Mouse (Mus musculus): ENCODE measurements around the gene Olfr143. TPM values are rescaled to one million over a fixed set of nuclear protein-coding genes. Genes with fewer than 3 reads are reported as not detected.

The Olfr143 gene
- total RNA-seq (2021): not detected

DNA sequence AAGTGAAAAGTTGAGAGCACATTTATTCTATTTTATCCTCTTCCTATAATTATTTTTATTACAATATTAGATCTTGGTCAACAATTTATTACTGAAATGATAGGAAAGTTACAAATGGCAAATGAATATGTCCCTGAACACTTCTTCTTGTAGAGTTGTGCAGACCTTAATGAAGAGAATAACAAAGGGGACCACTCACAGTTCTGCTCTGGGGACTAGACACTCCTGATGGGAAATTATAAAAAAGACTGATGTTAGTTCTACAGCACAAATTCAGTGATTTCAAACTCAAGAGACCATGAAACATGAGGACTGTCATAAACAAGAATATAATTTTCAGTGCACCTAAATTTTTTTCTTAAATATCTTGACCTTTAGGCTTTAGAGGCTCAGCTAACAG, at the start of gene Olfr143:
Olfr143 (plus strand) TSS at position 301 of the 400 bp plus-strand sequence.
- intact Hi-C loops (cut with DNase I): no loop called here
- DNase-seq (ENCODE audit: low spot score): no peak

DNA sequence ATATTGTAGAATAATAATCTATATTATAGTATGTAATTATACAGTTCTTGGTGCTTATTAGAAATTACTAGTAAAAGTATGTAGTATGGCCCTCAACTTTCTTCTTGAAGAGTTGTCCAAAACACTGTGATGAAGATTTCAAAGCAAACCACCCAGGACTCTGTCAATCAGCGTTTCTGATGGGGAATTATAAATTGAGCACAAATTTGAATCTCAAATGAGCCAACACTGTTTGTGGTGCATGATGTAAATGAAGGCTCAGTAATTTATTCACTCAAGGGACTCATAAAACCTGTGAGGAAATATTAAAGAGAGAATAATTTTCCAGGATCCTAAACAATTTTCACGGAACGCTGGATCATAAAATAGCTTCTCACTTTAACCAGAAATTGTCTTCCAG, 44.5 kb upstream of the Olfr143 start, which contains the start of gene Olfr893:
Olfr893 (plus strand) TSS at position 301 of the 400 bp plus-strand sequence.
- intact Hi-C loops (cut with DNase I): no loop called here
- DNase-seq (ENCODE audit: low spot score): no peak

DNA sequence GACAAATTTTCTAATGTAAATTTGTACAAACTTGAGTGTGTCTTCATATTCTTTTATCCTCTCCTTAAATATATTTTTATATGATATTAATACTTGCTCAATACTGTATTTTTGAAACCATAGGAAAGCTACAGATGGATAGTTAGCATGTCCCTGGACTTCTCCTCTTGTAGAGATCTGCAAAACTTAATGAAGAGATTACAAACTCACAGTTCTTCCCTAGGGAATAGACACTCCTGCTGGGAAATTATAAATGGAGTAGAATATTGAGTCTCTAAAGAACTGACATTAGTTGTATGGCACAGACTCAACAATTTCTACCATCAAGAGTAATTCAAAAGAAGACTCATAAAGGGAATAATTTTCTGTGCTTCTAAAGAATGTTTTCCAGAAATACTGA, 34.8 kb upstream of the Olfr143 start, which contains the start of gene Olfr894:
Olfr894 (plus strand) TSS at position 301 of the 400 bp plus-strand sequence.
- intact Hi-C loops (cut with DNase I): no loop called here
- DNase-seq (ENCODE audit: low spot score): no peak

DNA sequence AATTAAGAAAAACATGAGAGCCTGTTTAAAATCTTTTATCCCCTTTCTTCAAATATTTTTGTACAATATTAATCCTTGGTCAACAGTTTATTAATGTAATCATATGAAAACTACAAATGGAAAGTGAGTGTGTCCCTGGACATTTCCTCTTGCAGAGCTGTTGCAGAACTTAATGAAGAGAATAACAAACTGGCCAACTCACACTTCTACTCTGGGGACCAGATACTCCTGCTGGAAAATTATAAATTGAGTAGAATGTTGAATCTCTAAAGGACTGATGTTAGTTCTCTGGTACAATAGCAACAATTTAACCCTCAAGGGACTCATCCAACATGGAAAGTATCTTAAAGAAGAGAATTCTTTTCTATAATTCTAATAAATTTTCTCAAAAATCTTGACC, 15.0 kb downstream of the Olfr143 start, which contains the start of gene Olfr895:
Olfr895 (plus strand) TSS at position 301 of the 400 bp plus-strand sequence.
- intact Hi-C loops (cut with DNase I): no loop called here
- DNase-seq (ENCODE audit: low spot score): no peak

DNA sequence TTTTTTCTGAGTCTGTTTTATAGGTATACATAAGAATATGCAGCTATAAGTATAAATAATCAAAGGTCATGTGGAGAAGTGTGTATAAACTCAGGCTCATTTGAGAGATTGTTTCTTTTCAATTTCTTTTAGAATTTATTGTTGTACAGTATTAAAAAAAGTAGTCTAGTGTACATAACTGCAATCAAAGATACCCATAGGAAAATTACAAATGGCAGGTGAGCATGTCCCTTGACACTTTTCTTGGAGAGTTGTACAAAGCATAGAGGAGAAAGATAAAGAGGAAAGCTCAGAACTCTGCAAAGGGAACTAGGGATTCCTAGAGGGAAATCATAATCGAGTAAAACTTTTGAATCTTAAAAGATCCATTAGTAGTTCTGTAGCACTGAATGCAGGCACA, 38.2 kb downstream of the Olfr143 start, which contains the start of gene Olfr896-ps1:
Olfr896-ps1 (plus strand) TSS at position 301 of the 400 bp plus-strand sequence.
- intact Hi-C loops (cut with DNase I): no loop called here
- no peak for DNase-seq (ENCODE audit: low spot score)

Other genes starting within 250 kb of the Olfr143 start
- not detected for gene Olfr883, start 227.0 kb upstream of the Olfr143 start, total RNA-seq (2021)
- not detected for gene Olfr884, start 206.2 kb upstream of the Olfr143 start, total RNA-seq (2021)
- not detected for gene Olfr885, start 191.5 kb upstream of the Olfr143 start, total RNA-seq (2021)
- not detected for gene Olfr887, start 168.7 kb upstream of the Olfr143 start, total RNA-seq (2021)
- not detected for gene Olfr888, start 144.6 kb upstream of the Olfr143 start, total RNA-seq (2021)
- gene Olfr889, start 137.6 kb upstream of the Olfr143 start, total RNA-seq (2021): not detected
- gene Olfr890, start 110.3 kb upstream of the Olfr143 start, total RNA-seq (2021): not detected
- gene Olfr891, start 72.0 kb upstream of the Olfr143 start, total RNA-seq (2021): not detected
- not detected for gene Olfr893, start 44.4 kb upstream of the Olfr143 start, total RNA-seq (2021)
- not detected for gene Olfr894, start 34.7 kb upstream of the Olfr143 start, total RNA-seq (2021)
- not detected for gene Olfr895, start 15.1 kb downstream of the Olfr143 start, total RNA-seq (2021)
- gene Olfr896-ps1, start 38.3 kb downstream of the Olfr143 start, total RNA-seq (2021): not detected
- gene Olfr25, start 76.3 kb downstream of the Olfr143 start, total RNA-seq (2021): not detected
- not detected for gene Olfr898, start 95.6 kb downstream of the Olfr143 start, total RNA-seq (2021)
- gene Olfr250, start 114.1 kb downstream of the Olfr143 start, total RNA-seq (2021): not detected
- not detected for gene Olfr251, start 124.3 kb downstream of the Olfr143 start, total RNA-seq (2021)
- not detected for gene Olfr147, start 148.9 kb downstream of the Olfr143 start, total RNA-seq (2021)
- gene Olfr901, start 176.7 kb downstream of the Olfr143 start, total RNA-seq (2021): not detected
- gene Olfr902, start 194.9 kb downstream of the Olfr143 start, total RNA-seq (2021): not detected
- gene Olfr904, start 210.4 kb downstream of the Olfr143 start, total RNA-seq (2021): not detected
- not detected for gene Olfr905, start 218.3 kb downstream of the Olfr143 start, total RNA-seq (2021)
- not detected for gene Olfr906, start 234.3 kb downstream of the Olfr143 start, total RNA-seq (2021)
- not detected for gene Olfr907, start 243.0 kb downstream of the Olfr143 start, total RNA-seq (2021)